Mouse (Mus musculus) spleen, adult 2 months (tissue): ENCODE results near the gene Hibadh.

Experiments used
- CTCF ChIP-seq: fragments of 200-500 bp; IDR thresholded peaks from 2 replicates; pipeline ENCODE4 v1.5.1; 2011; ENCODE audit warnings: mild to moderate bottlenecking, inconsistent platforms; ENCODE audit not compliant: insufficient read depth, insufficient read length, insufficient replicate concordance; ENCODE audit errors: extremely low read depth
- POLR2A ChIP-seq: fragments of 200-500 bp; IDR thresholded peaks from 2 replicates; pipeline ENCODE4 v1.6.1; 2011; ENCODE audit warnings: low read depth, low read length, inconsistent platforms

GRCm38 (mm10) chr6:52635395-52635794 lies 4.8 kb downstream of the Hibadh start:
- TF ChIP-seq POLR2A: no peak
- TF ChIP-seq CTCF: no peak
